Mouse (Mus musculus): ENCODE data around the gene Pla2g12b.

DNA sequence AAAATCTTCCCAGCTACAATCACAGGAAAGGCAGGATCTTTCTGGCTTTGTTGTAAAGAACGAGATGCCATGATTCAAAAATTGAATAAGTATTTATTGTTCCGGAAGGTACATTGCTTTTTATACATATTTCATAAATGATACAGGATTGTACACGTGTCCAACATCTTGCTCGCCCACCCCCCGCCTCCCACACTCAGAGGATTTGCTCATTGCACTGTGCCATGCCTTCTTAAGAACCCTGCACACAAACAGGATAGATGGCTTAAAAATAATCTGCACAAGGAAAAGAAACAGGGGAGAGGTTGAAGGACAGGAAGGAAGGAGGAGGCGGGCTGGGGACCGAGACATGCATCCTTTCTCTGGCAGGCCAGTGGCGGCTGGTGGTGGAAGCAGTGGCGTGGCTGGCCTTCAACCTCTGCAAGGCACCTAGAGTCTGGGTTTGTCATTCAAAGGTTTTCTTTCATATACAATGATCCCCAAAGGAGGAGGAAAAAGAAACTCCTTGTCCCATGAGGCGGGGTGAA, 43.5 kb downstream of the Pla2g12b start:
- TF ChIP-seq CTCF (IDR thresholded peaks at IDR 0.05; ENCODE audit: borderline replicate concordance, insufficient read depth, low read depth, low read length) (no peak), POLR2A (IDR thresholded peaks at IDR 0.05; ENCODE audit: borderline replicate concordance, insufficient read depth, low read length) (no peak)
